In genomic region chr1:191325726-191326232, GRCm38 (mm10) we compare ENCODE assay signal across 8 mouse cellular contexts. TPM values are rescaled to one million over a fixed set of nuclear protein-coding genes. Genes with fewer than 3 reads are reported as not detected.
DNase-seq lines count a peak whose midpoint lies in the region; ATAC-seq and TF ChIP-seq lines count a peak whose summit lies in the region.

TSS of gene Tmem206 (plus strand) at chr1:191325912.

- peaks cover 24% of the 10 kb centered on the region for H3K4me1 ChIP-seq in embryonic facial prominence, embryonic 13.5 days
- peaks cover 12% of the 10 kb centered on the region; the same call in 1 of the 2 replicates for H3K4me1 ChIP-seq in limb, embryonic 14.5 days (ENCODE audit: control insufficient read depth, insufficient read depth, low read length)
- peaks cover 15% of the 10 kb centered on the region; the same call in 1 of the 2 replicates for H3K4me1 ChIP-seq in midbrain, postnatal 0 days (ENCODE audit: insufficient read depth, low read length)

- H3K9ac ChIP-seq in embryonic facial prominence, embryonic 13.5 days, result peak within 1 kb of the TSS; percentile 86
- peak within 1 kb of the TSS; percentile 84 for H3K9ac ChIP-seq in limb, embryonic 14.5 days (ENCODE audit: low read depth, low read length, severe bottlenecking)
- peak within 1 kb of the TSS; percentile 92 for H3K9ac ChIP-seq in midbrain, postnatal 0 days (replicated peaks; ENCODE audit: low read length, poor library complexity, severe bottlenecking)

- DNase-seq in 3134 (ENCODE audit: extremely low read depth, insufficient read length, low spot score), result peak; percentile 97
- peak; percentile 95 to 97 for DNase-seq in adrenal gland, postnatal 36 days
- DNase-seq in heart, adult 8-10 months (ENCODE audit: low spot score), result peak; percentile 95
- peak; percentile 95 for DNase-seq in kidney, adult 9 months
- peak; percentile 98 for DNase-seq in limb, embryonic 14.5 days (ENCODE audit: low spot score)
- peak; percentile 98 for DNase-seq in midbrain, postnatal 0 days (ENCODE audit: low spot score)
- DNase-seq in spleen, postnatal 14 days (ENCODE audit: low spot score in 2 of 2), result peak; percentile 92 to 96

- H3K36me3 ChIP-seq in embryonic facial prominence, embryonic 13.5 days, result no peaks in the 10 kb centered on the region
- peaks cover 5% of the 10 kb centered on the region; the same call in 1 of the 2 replicates for H3K36me3 ChIP-seq in limb, embryonic 14.5 days (ENCODE audit: control insufficient read depth, insufficient read depth, low read length)
- H3K36me3 ChIP-seq in midbrain, postnatal 0 days (ENCODE audit: insufficient read depth, low read length), result 0 out of 2 replicates have a peak, but pooled peaks cover 3% of the 10 kb centered on the region

- peak within 1 kb of the TSS; percentile 71; the same call in 1 of the 2 replicates for H3K27ac ChIP-seq in embryonic facial prominence, embryonic 13.5 days
- H3K27ac ChIP-seq in limb, embryonic 14.5 days (replicated peaks; ENCODE audit: low read depth, low read length), result peak within 1 kb of the TSS; percentile 38; the same call in 1 of the 2 replicates
- peak within 1 kb of the TSS; percentile 87 for H3K27ac ChIP-seq in midbrain, postnatal 0 days (ENCODE audit: low read depth, low read length)

- H3K27me3 ChIP-seq in embryonic facial prominence, embryonic 13.5 days, result no peaks in the 10 kb centered on the region
- H3K27me3 ChIP-seq in limb, embryonic 14.5 days (ENCODE audit: control insufficient read depth, insufficient read depth, low read length), result no peaks in the 10 kb centered on the region
- H3K27me3 ChIP-seq in midbrain, postnatal 0 days (ENCODE audit: insufficient read depth, low read length), result no peaks in the 10 kb centered on the region

- WGBS in embryonic facial prominence, embryonic 13.5 days, result under 1% methylated on average over 42 of the region's 42 CpGs
- under 1% methylated on average over 41 of the region's 42 CpGs for WGBS in limb, embryonic 14.5 days
- under 1% methylated on average over 42 of the region's 42 CpGs for WGBS in midbrain, postnatal 0 days

- peak; percentile 19; the same call in 1 of the 2 replicates for TF ChIP-seq CTCF in midbrain, postnatal 0 days (IDR thresholded peaks at IDR 0.05)

- no peaks in the 10 kb centered on the region for H3K9me3 ChIP-seq in embryonic facial prominence, embryonic 13.5 days
- no peaks in the 10 kb centered on the region for H3K9me3 ChIP-seq in limb, embryonic 14.5 days (ENCODE audit: control insufficient read depth, low read length)
- no peaks in the 10 kb centered on the region for H3K9me3 ChIP-seq in midbrain, postnatal 0 days (ENCODE audit: low read length)

- peak within 1 kb of the TSS; percentile 81 for H3K4me3 ChIP-seq in embryonic facial prominence, embryonic 13.5 days
- peak within 1 kb of the TSS; percentile 84 for H3K4me3 ChIP-seq in limb, embryonic 14.5 days (replicated peaks; ENCODE audit: low read length)
- peak within 1 kb of the TSS; percentile 75 for H3K4me3 ChIP-seq in midbrain, postnatal 0 days (ENCODE audit: low read depth, low read length)

- H3K4me2 ChIP-seq in embryonic facial prominence, embryonic 13.5 days, result peak within 1 kb of the TSS; percentile 94
- H3K4me2 ChIP-seq in limb, embryonic 14.5 days (replicated peaks; ENCODE audit: low read depth, low read length, severe bottlenecking), result peak within 1 kb of the TSS; percentile 95
- peak within 1 kb of the TSS; percentile 81 for H3K4me2 ChIP-seq in midbrain, postnatal 0 days (ENCODE audit: low read depth, low read length, poor library complexity, severe bottlenecking)

- ATAC-seq in embryonic facial prominence, embryonic 13.5 days (ENCODE audit: insufficient number of reproducible peaks, insufficient read depth, low FRiP score, low TSS enrichment, low read depth), result peak; percentile 91
- ATAC-seq in limb, embryonic 14.5 days (ENCODE audit: low FRiP score, low read depth), result peak; percentile 96
- peak; percentile 93 for ATAC-seq in midbrain, postnatal 0 days (ENCODE audit: low FRiP score)

- TF ChIP-seq POLR2A in limb, embryonic 14.5 days (IDR thresholded peaks at IDR 0.05; ENCODE audit: borderline replicate concordance, extremely low read depth, insufficient read depth, insufficient read length), result peak; percentile 76; the same call in 1 of the 2 replicates

RNA-seq across cellular contexts. Expression of gene Tmem206, which starts in this region (rescaled TPM):
- 1 to 10 TPM; 4.7 to 6.0 TPM for total RNA-seq in adrenal gland, postnatal 36 days (2021)
- 17.8 and 18.3 TPM in 2 replicates for polyA plus RNA-seq in embryonic facial prominence, embryonic 13.5 days (2015; fragmentation: Nextera tagmentation; extraction: Ambion mirVana)
- total RNA-seq in heart, adult 8-10 months (2022), result 1 to 10 TPM; 2.6 to 4.2 (median 3.0) TPM
- 14.5 and 15.1 TPM in 2 replicates for polyA plus RNA-seq in limb, embryonic 14.5 days (2012; rRNA removed)
- polyA plus RNA-seq in limb, embryonic 14.5 days (2014; fragmentation: Nextera tagmentation; extraction: Ambion mirVana), result 16.7 and 21.3 TPM in 2 replicates
- 19.7 and 23.2 TPM in 2 replicates for total RNA-seq in midbrain, postnatal 0 days (2014; rRNA removed)
- polyA plus RNA-seq in midbrain, postnatal 0 days (2015; fragmentation: Nextera tagmentation; extraction: Ambion mirVana), result 27.6 and 28.3 TPM in 2 replicates

Comparison
In these comparisons a context has a peak if more than half of its experiments do, and no peak if none do; other contexts are left out.
1. Peak in every context shown above with its lines: DNase-seq, ATAC-seq, H3K4me3 ChIP-seq and H3K27ac ChIP-seq.